Mouse (Mus musculus) lung, adult 18-20 months (tissue): Measurements from ENCODE around the gene Plbd2.
"Not testable (repeated sequence)": the region's sequence is repeated elsewhere in the genome, so short reads cannot be mapped to it uniquely, and the experiment has no call there.

Experiments used
- DNase-seq, 2 experiments: peaks; one replicate each; pipeline ENCODE4 v3.0.0; 2022; ENCODE audit warnings: mixed read lengths in 2 of 2

Gene Plbd2

DNA sequence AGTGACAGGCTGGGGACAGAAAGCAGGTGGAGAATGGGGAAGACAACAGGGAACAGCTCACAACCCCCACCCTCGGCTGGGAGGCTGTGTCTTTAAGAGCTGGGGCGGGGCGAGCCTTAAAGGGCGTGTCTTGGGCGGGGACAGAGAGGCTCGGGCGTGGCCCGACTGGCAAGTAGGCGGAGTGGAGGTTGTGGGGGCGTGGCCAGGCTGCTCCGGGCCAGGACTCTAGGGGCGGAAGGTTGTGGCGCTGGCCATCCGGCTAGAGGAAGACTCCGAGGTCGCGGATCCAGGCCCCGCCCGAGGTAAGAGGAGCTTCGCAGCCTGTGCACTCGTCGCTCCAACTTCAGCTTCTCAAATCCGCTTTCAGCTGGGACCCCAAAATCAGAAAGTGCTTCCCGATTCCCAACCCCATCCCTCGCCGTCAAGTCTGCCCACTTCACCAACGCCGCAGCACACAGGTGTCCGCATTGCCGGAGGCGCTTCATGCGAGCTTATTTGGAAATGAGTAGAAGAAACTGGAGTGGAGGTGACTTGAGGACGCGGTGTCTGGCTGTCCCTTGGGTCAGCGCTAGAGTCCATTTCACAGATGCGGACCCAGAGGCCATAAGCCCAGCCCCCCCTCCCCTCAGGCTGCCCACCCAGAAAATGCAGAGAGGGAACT is 7.7 kb upstream of the Plbd2 start, which contains the start of gene Slc8b1:
Slc8b1 (plus strand) TSS at position 187 of the 661 bp plus-strand sequence.
- peak; percentile 96 for DNase-seq

GRCm38 (mm10) chr5:120507311-120507710 is 3.9 kb upstream of the Plbd2 start:
- no peak for DNase-seq

- DNase-seq = no peak
These were observed 3.1 kb upstream of the Plbd2 start for GRCm38 (mm10) chr5:120506490-120506889.

DNA sequence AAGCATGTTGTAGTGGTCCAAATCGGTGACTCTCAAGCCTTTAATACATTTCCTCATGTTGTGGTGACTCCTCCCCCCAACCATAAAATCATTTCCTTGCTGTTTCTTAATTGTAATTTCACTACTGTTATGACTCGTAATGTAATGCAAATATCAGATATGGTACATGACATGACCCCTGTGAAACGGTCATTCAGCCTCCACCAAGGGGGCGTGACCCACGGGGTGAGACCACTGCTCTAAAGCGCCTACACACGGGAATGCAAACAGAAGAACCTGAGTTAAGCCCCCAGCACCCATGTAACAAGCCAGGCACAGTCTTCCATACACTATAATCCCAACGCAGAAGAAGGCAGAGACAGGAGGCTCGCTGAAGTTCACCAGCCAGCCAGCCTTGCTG is 2.4 kb upstream of the Plbd2 start:
- DNase-seq = no peak

DNA sequence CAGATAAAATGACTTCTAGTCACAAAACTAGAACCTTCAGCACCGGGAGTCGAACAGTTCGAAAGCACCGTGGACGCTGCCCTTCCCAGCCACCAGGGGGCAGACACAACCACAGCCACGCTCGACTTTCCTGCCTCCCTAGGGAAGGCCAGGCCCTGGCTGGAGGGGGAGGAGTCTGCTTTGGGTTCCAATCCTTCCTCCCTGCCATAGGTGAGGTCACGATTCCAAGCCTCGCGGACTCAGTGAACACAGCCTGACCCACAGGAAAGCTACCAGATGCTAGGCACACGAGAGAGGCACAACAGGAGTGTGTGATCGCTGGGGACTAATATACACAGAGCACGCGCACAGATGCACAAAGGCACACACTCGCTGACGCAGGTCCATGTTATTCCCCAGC is 1.9 kb upstream of the Plbd2 start:
- DNase-seq = peak; percentile 80 to 88

DNA sequence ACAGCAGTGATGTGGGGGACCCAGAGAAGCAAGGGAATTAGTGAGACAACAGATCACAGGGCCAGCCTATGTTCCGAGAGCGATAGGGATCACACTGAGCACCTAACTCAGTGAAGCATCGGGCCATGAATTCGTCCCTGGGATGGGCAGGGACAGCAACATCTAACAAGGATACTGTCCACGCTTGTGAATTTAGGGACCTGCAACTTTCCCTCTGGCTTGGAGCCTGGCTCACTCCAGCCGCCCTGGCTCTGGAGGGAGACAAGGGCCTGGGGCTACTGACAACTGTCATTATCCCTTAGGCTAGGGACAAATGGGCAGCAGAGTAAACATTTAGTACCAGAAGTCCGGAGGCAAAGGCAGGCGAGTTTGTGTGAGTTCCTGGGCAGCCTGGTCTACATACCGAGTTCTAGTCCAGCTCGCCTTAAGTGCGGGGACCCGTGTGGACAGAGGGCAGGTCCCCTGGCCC is 716 bp downstream of the Plbd2 start:
- DNase-seq = no peak

- DNase-seq = no peak
These were observed 1.2 kb downstream of the Plbd2 start for GRCm38 (mm10) chr5:120502147-120502621.

GRCm38 (mm10) chr5:120500609-120501008 is 2.8 kb downstream of the Plbd2 start:
- not testable (repeated sequence) for DNase-seq

DNA sequence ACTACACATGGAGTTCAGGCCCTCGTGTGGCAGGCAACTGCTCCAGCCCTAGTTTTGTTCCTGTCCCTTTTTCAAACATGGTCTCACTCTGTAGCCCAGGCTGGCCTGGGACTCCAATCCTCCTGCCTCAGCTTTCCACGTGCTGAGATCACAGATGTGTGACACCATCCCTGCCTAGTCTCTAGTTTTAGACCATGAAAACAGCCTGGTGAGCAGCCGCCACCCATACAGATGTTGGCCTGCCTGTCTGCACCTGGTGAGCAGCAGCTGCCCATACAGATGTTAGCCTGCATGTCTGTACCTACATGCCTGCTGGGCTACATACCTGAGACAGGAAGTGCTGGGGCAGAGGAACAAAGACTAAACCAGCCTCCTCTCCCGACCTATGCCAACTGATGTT is 4.2 kb downstream of the Plbd2 start:
- DNase-seq = no peak

DNA sequence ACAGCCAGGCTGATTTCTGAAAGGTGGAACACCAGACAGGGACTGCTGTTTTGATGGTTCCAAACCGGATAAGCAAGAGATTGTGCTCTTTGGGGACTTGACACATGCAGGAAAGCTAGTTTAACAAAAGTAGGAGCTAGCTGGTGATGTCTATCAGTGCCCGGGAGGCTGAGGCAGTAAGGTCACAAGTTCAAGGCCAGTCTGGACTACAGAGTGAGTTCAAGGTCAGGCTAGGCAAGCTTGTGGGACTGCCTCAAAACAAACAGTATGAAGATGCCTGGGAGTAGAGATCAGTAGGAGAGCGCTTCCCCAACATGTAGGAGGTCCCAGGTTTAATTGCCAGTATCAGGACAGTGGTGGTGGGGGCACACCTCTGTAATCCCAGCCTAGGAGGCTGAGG is 6.4 kb downstream of the Plbd2 start:
- no peak for DNase-seq

DNA sequence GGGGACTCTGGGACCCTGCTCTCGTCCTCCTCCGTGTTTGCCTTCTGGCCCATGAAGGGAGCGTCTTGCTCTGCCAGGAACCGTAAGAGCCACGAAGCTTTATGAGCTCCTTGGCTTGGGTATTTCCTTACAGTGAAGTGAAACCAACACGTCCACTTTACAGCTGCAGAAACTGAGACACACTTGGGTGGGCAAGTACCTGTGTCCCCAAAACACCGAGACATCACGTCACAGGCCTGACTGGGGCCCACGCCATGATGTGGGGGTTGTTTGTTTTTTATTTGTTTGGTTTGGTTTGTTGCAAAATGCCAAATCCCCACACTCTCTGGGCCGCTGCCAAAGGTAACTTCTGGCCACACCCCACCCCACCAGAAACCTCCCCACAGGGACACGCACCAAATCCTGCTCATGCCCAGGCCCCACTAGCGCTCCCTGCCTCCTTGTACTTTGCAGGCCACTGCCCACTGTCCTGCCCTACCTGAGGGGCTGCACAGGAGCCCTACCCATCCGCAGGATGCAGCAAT is 7.7 kb downstream of the Plbd2 start:
- no peak for DNase-seq

- DNase-seq = no peak
These were observed 8.2 kb downstream of the Plbd2 start for GRCm38 (mm10) chr5:120495064-120495702.

DNA sequence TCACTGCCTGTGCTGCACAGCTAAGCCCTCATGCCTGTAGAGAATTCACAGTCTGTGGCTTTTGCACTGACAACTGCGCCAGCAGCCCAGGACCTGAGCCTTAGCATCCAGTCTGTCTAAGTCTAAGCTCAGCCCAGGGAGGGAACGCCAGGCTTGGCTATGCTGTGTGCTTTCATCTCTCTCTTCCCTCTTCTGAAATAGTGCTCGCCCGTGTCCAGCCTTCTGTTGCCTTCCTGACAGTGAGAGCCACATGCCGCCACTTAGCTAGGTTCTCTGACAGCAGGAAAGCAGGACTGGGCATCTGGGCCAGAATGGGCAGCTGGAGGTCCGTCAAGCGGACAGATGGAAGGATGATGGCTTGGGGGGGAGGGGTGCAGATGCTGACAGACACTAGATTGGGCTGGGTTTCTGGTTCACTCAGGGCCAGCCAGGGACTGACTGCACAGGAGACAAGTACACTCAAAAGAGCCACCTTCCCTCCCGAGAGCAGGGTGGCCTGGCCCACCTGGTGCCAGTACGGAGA is 9.5 kb downstream of the Plbd2 start:
- DNase-seq = no peak

DNA sequence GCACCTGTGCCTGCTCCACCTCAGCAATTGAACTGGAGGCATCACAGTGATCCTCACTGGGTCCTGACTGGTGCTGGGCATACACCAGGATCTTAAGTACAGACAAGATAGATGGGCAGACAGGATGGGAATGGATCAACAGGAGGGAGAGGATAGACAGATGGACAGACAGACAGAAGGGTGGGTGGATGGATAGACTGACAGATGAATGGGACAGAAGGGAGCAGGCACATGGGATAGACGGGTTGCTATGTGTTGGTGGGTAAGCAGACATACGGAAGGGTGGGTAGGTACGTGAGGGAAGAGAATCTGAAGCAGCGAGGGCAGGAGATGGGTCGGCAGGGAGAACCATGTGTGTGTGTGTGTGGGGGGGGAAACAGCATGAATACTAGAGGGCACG is 10.0 kb downstream of the Plbd2 start:
- DNase-seq = no peak

GRCm38 (mm10) chr5:120492437-120492836 is 11.0 kb downstream of the Plbd2 start:
- no peak for DNase-seq

- DNase-seq = no peak
These were observed 12.7 kb downstream of the Plbd2 start for GRCm38 (mm10) chr5:120490679-120491192.

DNA sequence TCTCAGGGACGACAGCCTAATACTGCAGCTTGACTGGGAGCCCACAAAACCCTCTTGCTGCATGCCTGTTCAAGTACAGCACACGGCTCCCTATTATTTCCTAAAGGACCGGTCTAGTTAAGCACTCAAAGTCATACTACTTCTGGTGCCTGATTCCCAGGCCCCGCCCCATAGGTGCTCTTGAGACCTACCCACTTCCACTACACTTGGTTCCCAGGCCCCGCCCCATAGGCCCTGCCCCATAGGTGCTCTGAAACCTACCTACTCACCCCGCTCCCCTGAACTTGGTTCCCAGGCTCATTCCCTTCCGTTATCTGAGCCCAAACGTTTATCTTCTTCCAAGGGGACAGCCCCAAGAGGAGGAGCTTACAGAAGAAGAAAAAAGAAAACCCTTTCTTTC is 15.6 kb downstream of the Plbd2 start:
- no peak for DNase-seq

GRCm38 (mm10) chr5:120483399-120483798 is 20.0 kb downstream of the Plbd2 start:
- DNase-seq = no peak

DNA sequence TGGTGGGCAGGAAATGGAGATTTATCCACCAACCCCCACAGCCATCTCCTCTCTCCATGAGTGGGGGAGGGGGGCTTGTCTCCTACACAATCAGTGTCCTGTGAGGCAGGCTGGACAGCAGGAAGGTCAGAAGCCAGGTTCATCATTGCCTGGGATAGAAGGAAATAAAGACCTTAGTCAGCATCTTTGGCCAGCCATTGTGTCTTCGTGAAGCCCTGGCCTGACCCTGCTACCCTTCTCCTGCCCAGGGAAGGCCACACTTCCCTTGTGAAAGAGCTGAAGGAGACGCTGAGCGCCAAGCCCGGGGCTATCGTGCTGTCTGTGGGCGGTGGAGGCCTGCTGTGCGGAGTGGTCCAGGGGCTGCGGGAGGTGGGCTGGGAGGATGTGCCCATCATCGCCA is 22.2 kb downstream of the Plbd2 start:
- no peak for DNase-seq

GRCm38 (mm10) chr5:120479538-120479937 is 23.9 kb downstream of the Plbd2 start:
- DNase-seq = no peak

GRCm38 (mm10) chr5:120477993-120478392 is 25.4 kb downstream of the Plbd2 start:
- DNase-seq = no peak

- DNase-seq = no peak
These were observed 27.1 kb downstream of the Plbd2 start, which contains the start of gene Sds for GRCm38 (mm10) chr5:120476296-120476695. Sds (plus strand) TSS chr5:120476526.

DNA sequence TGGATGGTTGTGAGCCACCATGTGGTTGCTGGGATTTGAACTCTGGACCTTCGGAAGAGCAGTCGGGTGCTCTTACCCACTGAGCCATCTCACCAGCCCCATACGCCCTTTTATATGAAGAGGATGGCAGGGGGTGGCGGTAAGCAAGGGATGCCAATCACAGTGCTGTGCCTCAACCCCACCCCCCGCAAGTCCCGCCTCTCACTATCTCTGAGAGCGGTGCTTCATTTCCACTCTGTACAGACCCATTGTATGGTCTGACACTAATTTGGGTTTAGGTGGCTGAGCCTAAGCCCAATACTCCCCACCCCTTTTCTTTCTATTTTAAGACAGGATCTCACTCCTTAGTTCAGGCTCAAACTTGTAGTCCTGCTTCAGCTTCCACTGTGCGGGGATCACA is 27.6 kb downstream of the Plbd2 start:
- DNase-seq = no peak

DNA sequence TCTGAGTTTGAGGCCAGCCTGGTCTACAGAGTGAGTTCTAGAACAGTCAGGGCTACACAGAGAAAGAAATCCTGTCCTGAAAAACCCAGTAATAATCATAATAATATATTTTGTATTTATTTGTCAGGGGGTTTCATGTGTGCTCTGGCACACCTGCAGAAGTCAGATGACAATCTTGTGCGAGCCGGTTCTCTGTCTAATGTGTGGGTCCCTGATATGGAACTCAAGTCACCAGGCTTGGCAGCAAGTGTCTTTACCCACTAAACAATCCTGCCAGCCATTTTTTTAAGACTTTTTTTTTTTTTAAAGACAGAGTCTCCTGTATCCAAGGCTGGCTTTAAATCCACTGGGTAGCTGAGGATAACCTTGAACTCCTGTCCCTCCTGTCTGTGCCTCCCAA is 30.1 kb downstream of the Plbd2 start:
- DNase-seq = no peak
